Mouse (Mus musculus) bone marrow, adult 2 months (tissue): ENCODE results near the gene Vmn1r54. TPM values are rescaled to one million over a fixed set of nuclear protein-coding genes. Genes with fewer than 3 reads are reported as not detected.

Experiments
- H3K27ac ChIP-seq: fragments of 200-500 bp; 2 replicates; pipeline ENCODE4 v1.5.1; 2012; ENCODE audit warnings: low read depth, mild to moderate bottlenecking, control low read depth, inconsistent platforms, low read length; ENCODE audit not compliant: control insufficient read depth, poor library complexity, insufficient read depth
- H3K4me1 ChIP-seq: fragments of 200-500 bp; 2 replicates; pipeline ENCODE4 v1.6.1; 2011; ENCODE audit warnings: low read length; ENCODE audit not compliant: control insufficient read depth, insufficient read depth
- H3K4me3 ChIP-seq: fragments of 200-500 bp; replicated peaks from 2 replicates; pipeline ENCODE3; 2011; ENCODE audit warnings: mild to moderate bottlenecking, low read depth, low read length, control low read depth; ENCODE audit not compliant: control insufficient read depth
- CTCF ChIP-seq: fragments of 200-500 bp; IDR thresholded peaks from 2 replicates; pipeline ENCODE4 v1.5.1; 2011; ENCODE audit warnings: low read length, control low read depth; ENCODE audit not compliant: control insufficient read depth, insufficient read depth
- POLR2A ChIP-seq: fragments of 200-500 bp; IDR thresholded peaks from 2 replicates; pipeline ENCODE4 v1.6.1; 2011; ENCODE audit warnings: low read depth, mild to moderate bottlenecking, control low read depth, low read length, borderline replicate concordance; ENCODE audit not compliant: control insufficient read depth
- WGBS: fragments of 180-500 bp; shearing (Covaris S2); methylation state at CpG from one replicate; pipeline ENCODE4 v1.1.7; 2018; 5-methylcytosine and 5-hydroxymethylcytosine counted together
- polyA plus RNA-seq: library from polyadenylated mRNA; stranded (reverse); fragments of >200 nt; gene quantifications from 2 replicates; pipeline ENCODE4 v1.2.4, GENCODE M21; 2011; ENCODE audit warnings: low replicate concordance; ENCODE audit not compliant: missing spikeins, insufficient read depth, insufficient read length

Gene Vmn1r54
- polyA plus RNA-seq, 1 experiment: not detected

- no peak for TF ChIP-seq CTCF
- no peak for TF ChIP-seq POLR2A
- Histone ChIP-seq H3K27ac (no peak overlapping the region), H3K4me3 (no peak overlapping the region), H3K4me1 (no peaks in the 10 kb centered on the region)
- 84% methylated on average over 87 of the region's 87 CpGs for WGBS
Measured at GRCm38 (mm10) chr6:90308839-90309778, 63.0 kb downstream of the Vmn1r54 start.

GRCm38 (mm10) chr6:90315961-90316360 lies 69.9 kb downstream of the Vmn1r54 start:
- no peak for TF ChIP-seq CTCF
- H3K4me1 ChIP-seq: peaks cover 2% of the 10 kb centered on the region; the same call in 1 of the 2 replicates
- H3K4me3 ChIP-seq: no peak overlapping the region
- no peak overlapping the region for H3K27ac ChIP-seq
- 74% methylated on average over 5 of the region's 5 CpGs for WGBS

GRCm38 (mm10) chr6:90317510-90318258 lies 71.6 kb downstream of the Vmn1r54 start:
- H3K4me1 ChIP-seq: peaks cover 2% of the 10 kb centered on the region; the same call in 1 of the 2 replicates
- H3K27ac ChIP-seq: no peak overlapping the region; the same call in 1 of the 2 replicates
- no peak overlapping the region for H3K4me3 ChIP-seq
- TF ChIP-seq CTCF (no peak), POLR2A (no peak)
- 58% methylated on average over 2 of the region's 2 CpGs for WGBS

GRCm38 (mm10) chr6:90319019-90319418 lies 72.9 kb downstream of the Vmn1r54 start:
- 60% methylated on average over 2 of the region's 2 CpGs for WGBS
- Histone ChIP-seq H3K4me1 (peaks cover 2% of the 10 kb centered on the region; the same call in 1 of the 2 replicates), H3K27ac (peak overlapping the region; percentile 80), H3K4me3 (no peak overlapping the region)
- TF ChIP-seq POLR2A (no peak), CTCF (no peak)

GRCm38 (mm10) chr6:90319475-90320191 lies 73.5 kb downstream of the Vmn1r54 start:
- WGBS: 45% methylated on average over 7 of the region's 7 CpGs
- peak overlapping the region; percentile 88 for H3K27ac ChIP-seq
- TF ChIP-seq POLR2A (no peak), CTCF (no peak)
- H3K4me3 ChIP-seq: no peak overlapping the region
- peaks cover 2% of the 10 kb centered on the region; the same call in 1 of the 2 replicates for H3K4me1 ChIP-seq

- WGBS: 39% methylated on average over 5 of the region's 5 CpGs
- H3K27ac ChIP-seq: peak overlapping the region; percentile 88
- no peak for TF ChIP-seq POLR2A
- TF ChIP-seq CTCF: no peak
- no peak overlapping the region for H3K4me3 ChIP-seq
- peaks cover 2% of the 10 kb centered on the region; the same call in 1 of the 2 replicates for H3K4me1 ChIP-seq
Measured at GRCm38 (mm10) chr6:90320429-90320828, 74.3 kb downstream of the Vmn1r54 start.

Other genes with a start within 250 kb of the Vmn1r54 start
- not detected in 2 replicates for gene Vmn1r47, start 230.2 kb upstream of the Vmn1r54 start, polyA plus RNA-seq
- gene Vmn1r48, start 209.5 kb upstream of the Vmn1r54 start, polyA plus RNA-seq: not detected in 2 replicates
- not detected in 2 replicates for gene Vmn1r49, start 167.8 kb upstream of the Vmn1r54 start, polyA plus RNA-seq
- not detected in 2 replicates for gene Vmn1r50, start 144.9 kb upstream of the Vmn1r54 start, polyA plus RNA-seq
- not detected in 2 replicates for gene Vmn1r51, start 123.7 kb upstream of the Vmn1r54 start, polyA plus RNA-seq
- gene Vmn1r52, start 71.5 kb upstream of the Vmn1r54 start, polyA plus RNA-seq: not detected in 2 replicates
- not detected in 2 replicates for gene V1ra8, start 43.5 kb upstream of the Vmn1r54 start, polyA plus RNA-seq
- gene Vmn1r53, start 21.9 kb upstream of the Vmn1r54 start, polyA plus RNA-seq: not detected in 2 replicates
- not detected in 2 replicates for gene BC048671, start 54.9 kb downstream of the Vmn1r54 start, polyA plus RNA-seq
- 1.4 and 2.4 TPM in 2 replicates for gene Chst13, start 78.9 kb downstream of the Vmn1r54 start, polyA plus RNA-seq
- gene Uroc1, start 87.0 kb downstream of the Vmn1r54 start, polyA plus RNA-seq: 1.1 and 2.5 TPM in 2 replicates
- 3.9 and 5.1 TPM in 2 replicates for gene Zxdc, start 123.2 kb downstream of the Vmn1r54 start, polyA plus RNA-seq
- gene Cfap100, start 182.5 kb downstream of the Vmn1r54 start, polyA plus RNA-seq: 0.72 TPM in 1 of 2 replicates, not detected in the other
- gene Klf15, start 216.3 kb downstream of the Vmn1r54 start, polyA plus RNA-seq: 2.5 TPM in 1 of 2 replicates, not detected in the other
- gene Aldh1l1, start 240.1 kb downstream of the Vmn1r54 start, polyA plus RNA-seq: 2.3 and 4.5 TPM in 2 replicates